Mouse (Mus musculus) intestine, embryonic 16.5 days (tissue): ENCODE measurements around the gene Tsr1. TPM values are rescaled to one million over a fixed set of nuclear protein-coding genes. Genes with fewer than 3 reads are reported as not detected.

ENCODE experiments used
- ATAC-seq: fragments of 200-750 bp; cut with Nextera tagmentation; 2 replicates; pipeline ENCODE4 v1.8.0; 2017; ENCODE audit warnings: moderate TSS enrichment, moderate library complexity
- H3K27ac ChIP-seq: fragments of 300-500 bp; sonication (generic); 2 replicates; pipeline ENCODE4 v1.5.1; 2014; ENCODE audit warnings: mild to moderate bottlenecking, low read length
- H3K27me3 ChIP-seq: fragments of 300-500 bp; sonication (generic); replicated peaks from 2 replicates; pipeline ENCODE4 v1.6.1; 2014; ENCODE audit warnings: low read length, control low read depth, mixed read lengths; ENCODE audit not compliant: control insufficient read depth, insufficient read depth
- H3K36me3 ChIP-seq: fragments of 300-500 bp; sonication (generic); 2 replicates; pipeline ENCODE4 v1.6.1; 2014; ENCODE audit warnings: low read length, control low read depth; ENCODE audit not compliant: control insufficient read depth, insufficient read depth
- H3K4me1 ChIP-seq: fragments of 300-500 bp; sonication (generic); 2 replicates; pipeline ENCODE4 v1.6.1; 2014; ENCODE audit warnings: low read length, control low read depth, mixed read lengths; ENCODE audit not compliant: control insufficient read depth, insufficient read depth
- H3K4me2 ChIP-seq: fragments of 300-500 bp; sonication (generic); 2 replicates; pipeline ENCODE4 v1.6.1; 2014; ENCODE audit warnings: low read depth, low read length, control low read depth
- H3K4me3 ChIP-seq: fragments of 300-500 bp; sonication (generic); 2 replicates; pipeline ENCODE4 v1.5.1; 2014; ENCODE audit warnings: mild to moderate bottlenecking, low read length
- H3K9ac ChIP-seq: fragments of 300-500 bp; sonication (generic); 2 replicates; pipeline ENCODE4 v1.6.1; 2014; ENCODE audit warnings: low read depth, low read length
- H3K9me3 ChIP-seq: fragments of 300-500 bp; sonication (generic); 2 replicates; pipeline ENCODE4 v1.6.1; 2016; ENCODE audit warnings: low read length, control low read depth; ENCODE audit not compliant: control insufficient read depth
- WGBS: fragments of 180-500 bp; shearing (Covaris S2); extraction: QIAGEN DNeasy Blood & Tissue Kit; methylation state at CpG from one replicate; pipeline ENCODE4 v1.1.7; 2014; 5-methylcytosine and 5-hydroxymethylcytosine counted together
- polyA plus RNA-seq: library from polyadenylated mRNA; unstranded; fragments of >200 nt; fragmentation: Nextera tagmentation; extraction: Ambion mirVana; gene quantifications from 2 replicates; pipeline ENCODE4 v1.2.1, GENCODE M21; 2015

Gene Tsr1
- polyA plus RNA-seq, 1 experiment from 2014 or later = 48.1 TPM

DNA sequence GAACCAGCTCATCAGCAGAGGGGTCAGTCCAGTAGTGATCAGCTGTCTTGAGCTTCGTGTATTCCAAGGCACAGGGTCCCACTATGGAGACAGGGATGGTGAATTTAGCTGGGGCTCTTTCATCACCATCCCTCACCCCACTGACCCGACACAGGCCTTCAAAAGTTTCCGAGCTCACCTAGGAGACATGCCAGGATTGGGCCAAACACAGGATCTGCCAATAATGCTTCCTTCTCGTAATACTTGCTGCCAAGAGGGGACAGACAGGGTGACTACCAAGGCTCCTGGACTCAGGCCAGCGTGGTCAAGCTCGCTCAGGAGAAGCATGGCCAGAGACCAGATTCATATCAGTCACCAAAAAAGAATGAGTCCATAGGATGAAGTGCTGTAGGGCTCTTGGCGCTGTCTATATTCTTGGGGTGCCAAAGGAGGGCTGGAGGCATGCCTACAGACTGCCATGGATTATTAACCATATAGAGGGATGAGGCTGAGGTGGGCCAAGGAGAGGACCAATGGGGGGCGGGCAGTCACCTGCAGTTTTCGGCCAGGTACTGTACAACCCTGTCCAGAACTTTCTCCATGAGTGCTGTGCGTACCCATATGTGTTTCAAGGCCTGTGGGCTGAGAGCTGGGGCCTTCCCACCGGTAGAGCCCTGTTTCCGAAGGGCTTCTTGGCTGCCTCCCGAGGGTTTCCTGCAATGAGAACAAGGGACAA lies 29.7 kb upstream of the Tsr1 start:
- no peaks in the 10 kb centered on the region for H3K36me3 ChIP-seq
- no peak overlapping the region for H3K9ac ChIP-seq
- no peak overlapping the region for H3K4me2 ChIP-seq
- WGBS = 89% methylated on average over 13 of the region's 13 CpGs
- H3K27me3 ChIP-seq = no peaks in the 10 kb centered on the region
- no peaks in the 10 kb centered on the region for H3K4me1 ChIP-seq
- no peak overlapping the region for H3K4me3 ChIP-seq
- no peaks in the 10 kb centered on the region for H3K9me3 ChIP-seq
- H3K27ac ChIP-seq = no peak overlapping the region
- no peak for ATAC-seq

DNA sequence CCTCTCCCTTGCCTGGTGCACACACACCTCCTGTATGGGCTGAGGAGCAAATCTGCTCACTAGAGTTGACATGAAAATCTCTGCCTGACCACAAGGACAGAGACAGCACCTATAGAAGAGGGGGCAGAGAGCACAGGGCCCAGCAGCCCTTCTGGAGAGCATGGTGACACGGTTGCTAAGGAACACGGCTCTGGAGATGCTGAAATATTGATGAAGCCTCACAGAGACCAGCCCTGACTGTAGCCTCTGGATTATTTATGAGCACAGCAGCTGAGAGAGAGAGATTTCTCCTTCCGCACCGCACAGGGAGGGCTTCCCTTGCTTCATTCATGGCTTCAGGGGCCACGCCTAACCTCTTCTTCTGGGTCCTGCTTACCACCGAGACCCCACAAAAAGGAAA lies 28.3 kb upstream of the Tsr1 start:
- H3K4me3 ChIP-seq = no peak overlapping the region
- H3K4me1 ChIP-seq = no peaks in the 10 kb centered on the region
- no peak overlapping the region for H3K4me2 ChIP-seq
- H3K9me3 ChIP-seq = no peaks in the 10 kb centered on the region
- no peaks in the 10 kb centered on the region for H3K36me3 ChIP-seq
- H3K9ac ChIP-seq = no peak overlapping the region
- H3K27me3 ChIP-seq = no peaks in the 10 kb centered on the region
- WGBS = 62% methylated on average over 6 of the region's 6 CpGs
- H3K27ac ChIP-seq = no peak overlapping the region
- no peak for ATAC-seq

- no peak overlapping the region for H3K27ac ChIP-seq
- H3K36me3 ChIP-seq = no peaks in the 10 kb centered on the region
- no peak overlapping the region for H3K4me3 ChIP-seq
- WGBS = 70% methylated on average over 4 of the region's 4 CpGs
- H3K4me1 ChIP-seq = no peaks in the 10 kb centered on the region
- H3K4me2 ChIP-seq = no peak overlapping the region
- H3K27me3 ChIP-seq = no peaks in the 10 kb centered on the region
- no peak for ATAC-seq
- H3K9me3 ChIP-seq = no peaks in the 10 kb centered on the region
- H3K9ac ChIP-seq = no peak overlapping the region
Measured at GRCm38 (mm10) chr11:74870544-74870943, 27.3 kb upstream of the Tsr1 start.

GRCm38 (mm10) chr11:74870991-74871622 lies 26.8 kb upstream of the Tsr1 start:
- H3K9ac ChIP-seq = no peak overlapping the region
- H3K4me1 ChIP-seq = no peaks in the 10 kb centered on the region
- no peak overlapping the region for H3K4me3 ChIP-seq
- H3K27me3 ChIP-seq = no peaks in the 10 kb centered on the region
- ATAC-seq = no peak; the same call in 1 of the 2 replicates
- H3K4me2 ChIP-seq = no peak overlapping the region
- no peaks in the 10 kb centered on the region for H3K36me3 ChIP-seq
- WGBS = 41% methylated on average over 12 of the region's 12 CpGs
- H3K9me3 ChIP-seq = no peaks in the 10 kb centered on the region
- no peak overlapping the region for H3K27ac ChIP-seq

DNA sequence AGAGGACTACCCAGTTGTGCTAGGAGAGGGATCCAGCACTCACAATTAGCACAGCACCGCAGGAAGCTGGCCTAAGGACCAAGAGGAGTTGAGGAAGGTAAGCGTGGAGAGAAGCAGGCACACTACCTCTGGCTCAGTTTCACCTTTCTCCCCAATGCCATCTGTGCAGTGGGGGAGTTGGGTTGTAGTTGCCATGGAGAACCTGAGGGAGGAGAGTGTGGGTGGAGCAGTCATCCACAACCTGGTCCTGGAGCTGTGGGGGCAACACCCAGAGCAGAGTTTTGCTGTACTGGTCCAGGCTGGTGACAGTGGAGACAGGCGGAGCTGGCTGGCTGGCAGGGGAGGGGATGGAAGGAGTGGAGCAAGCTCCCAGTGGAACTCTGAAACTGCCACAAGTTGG lies 23.2 kb upstream of the Tsr1 start:
- WGBS = 68% methylated on average over 3 of the region's 3 CpGs
- ATAC-seq = no peak

GRCm38 (mm10) chr11:74876801-74877200 lies 21.1 kb upstream of the Tsr1 start:
- WGBS = 3% methylated on average over 9 of the region's 9 CpGs
- H3K9ac ChIP-seq = no peak overlapping the region
- peak; percentile 91 for ATAC-seq
- H3K36me3 ChIP-seq = no peaks in the 10 kb centered on the region
- H3K27me3 ChIP-seq = no peaks in the 10 kb centered on the region
- peaks cover 5% of the 10 kb centered on the region for H3K4me1 ChIP-seq
- H3K9me3 ChIP-seq = no peaks in the 10 kb centered on the region
- no peak overlapping the region for H3K27ac ChIP-seq
- H3K4me2 ChIP-seq = peak overlapping the region; percentile 37
- H3K4me3 ChIP-seq = no peak overlapping the region

More for the DNA sequence above, 23.2 kb upstream of the Tsr1 start:
- Histone ChIP-seq H3K9ac (no peak overlapping the region), H3K27me3 (no peaks in the 10 kb centered on the region), H3K27ac (no peak overlapping the region), H3K4me2 (no peak overlapping the region), H3K4me3 (no peak overlapping the region), H3K36me3 (no peaks in the 10 kb centered on the region), H3K4me1 (peaks cover 5% of the 10 kb centered on the region), H3K9me3 (no peaks in the 10 kb centered on the region)

DNA sequence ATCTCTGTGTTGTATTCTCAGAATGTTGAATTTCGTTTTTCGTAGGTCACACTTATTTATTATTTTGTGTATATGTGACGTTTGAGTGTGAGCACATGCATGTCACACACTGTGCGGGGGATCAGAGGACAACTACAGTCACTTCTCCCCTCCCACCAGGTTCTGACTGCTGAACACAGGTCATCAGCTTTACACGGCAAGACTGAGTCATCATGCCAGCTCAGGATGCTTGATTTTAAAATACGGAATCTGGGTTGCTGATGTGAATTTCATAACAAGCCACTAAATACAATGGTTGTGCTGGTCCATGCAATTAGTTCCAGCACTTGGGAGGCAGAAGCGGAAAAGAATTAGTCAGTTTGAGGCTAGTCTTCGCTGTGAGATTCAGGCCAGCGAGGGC lies 16.9 kb upstream of the Tsr1 start:
- H3K27ac ChIP-seq = no peak overlapping the region
- no peak overlapping the region for H3K9ac ChIP-seq
- no peaks in the 10 kb centered on the region for H3K27me3 ChIP-seq
- WGBS = 90% methylated on average over 9 of the region's 9 CpGs
- no peak overlapping the region for H3K4me3 ChIP-seq
- ATAC-seq = no peak
- H3K4me1 ChIP-seq = peaks cover 5% of the 10 kb centered on the region
- H3K4me2 ChIP-seq = no peak overlapping the region
- H3K36me3 ChIP-seq = no peaks in the 10 kb centered on the region
- H3K9me3 ChIP-seq = no peaks in the 10 kb centered on the region

DNA sequence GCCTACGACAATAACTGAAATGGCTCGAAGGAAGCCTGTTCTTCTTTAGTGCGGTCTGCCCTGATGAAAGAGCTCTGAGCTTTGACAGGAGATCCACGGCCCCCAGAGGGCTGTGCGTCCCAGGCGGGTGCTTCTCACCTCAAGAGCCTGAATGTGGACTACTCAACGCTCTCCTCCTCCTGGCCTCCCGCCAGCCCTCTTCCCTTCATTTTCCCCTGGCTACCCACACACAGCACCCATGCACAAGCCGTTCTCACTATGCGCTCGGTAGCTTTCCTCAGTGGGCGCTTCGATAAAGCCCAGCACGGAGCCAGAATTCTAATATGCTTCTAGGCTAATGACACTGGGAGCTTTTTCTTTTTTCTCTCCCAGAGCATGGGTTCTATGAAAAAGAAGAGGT lies 15.9 kb upstream of the Tsr1 start:
- peaks cover under 1% of the 10 kb centered on the region for H3K4me1 ChIP-seq
- ATAC-seq = no peak
- H3K27ac ChIP-seq = no peak overlapping the region
- H3K9me3 ChIP-seq = no peaks in the 10 kb centered on the region
- no peaks in the 10 kb centered on the region for H3K27me3 ChIP-seq
- H3K9ac ChIP-seq = no peak overlapping the region
- H3K4me2 ChIP-seq = no peak overlapping the region
- H3K36me3 ChIP-seq = no peaks in the 10 kb centered on the region
- WGBS = 64% methylated on average over 14 of the region's 14 CpGs
- H3K4me3 ChIP-seq = no peak overlapping the region

- no peak for ATAC-seq
- no peaks in the 10 kb centered on the region for H3K27me3 ChIP-seq
- H3K27ac ChIP-seq = no peak overlapping the region
- H3K9me3 ChIP-seq = no peaks in the 10 kb centered on the region
- H3K4me3 ChIP-seq = no peak overlapping the region
- H3K4me2 ChIP-seq = no peak overlapping the region
- WGBS = 93% methylated on average over 10 of the region's 10 CpGs
- H3K9ac ChIP-seq = no peak overlapping the region
- no peaks in the 10 kb centered on the region for H3K4me1 ChIP-seq
- no peaks in the 10 kb centered on the region for H3K36me3 ChIP-seq
Measured at GRCm38 (mm10) chr11:74883098-74883497, 14.8 kb upstream of the Tsr1 start.
